In genomic region chr7:64696521-64697281, GRCm38 (mm10) we compare ENCODE assay signal across 13 mouse cellular contexts.
DNase-seq lines count a peak whose midpoint lies in the region; ATAC-seq lines count a peak whose summit lies in the region.
"Had no signal": no experiment of that assay in that cellular context is flagged by ENCODE, and none has a peak within 500 bp of the region (broad histone marks: within the 10 kb centered on the region; RNA-seq: fewer than 3 reads in every experiment).

No protein-coding gene starts in this region.

- peaks cover 8% of the 10 kb centered on the region for H3K4me1 ChIP-seq in limb, embryonic 13.5 days
- no peaks in the 10 kb centered on the region for H3K4me1 ChIP-seq in limb, embryonic 10.5 days
- H3K4me1 ChIP-seq in forebrain, embryonic 14.5 days (ENCODE audit: control insufficient read depth, insufficient read depth, low read length), result peaks cover 27% of the 10 kb centered on the region
- H3K4me1 ChIP-seq in neural tube, embryonic 15.5 days, result peaks cover 48% of the 10 kb centered on the region

- no peak overlapping the region for H3K4me2 ChIP-seq in limb, embryonic 13.5 days (replicated peaks)
- peak overlapping the region; percentile 2; the same call in 1 of the 2 replicates for H3K4me2 ChIP-seq in forebrain, embryonic 14.5 days (ENCODE audit: low read length)
- peak overlapping the region; percentile 22; the same call in 1 of the 2 replicates for H3K4me2 ChIP-seq in neural tube, embryonic 15.5 days

- no peak overlapping the region for H3K27ac ChIP-seq in limb, embryonic 13.5 days
- no peak overlapping the region for H3K27ac ChIP-seq in limb, embryonic 10.5 days
- H3K27ac ChIP-seq in forebrain, embryonic 14.5 days (ENCODE audit: low read depth, low read length), result peak overlapping the region; percentile 71
- H3K27ac ChIP-seq in neural tube, embryonic 15.5 days (replicated peaks), result peak overlapping the region; percentile 60

- ATAC-seq in limb, embryonic 13.5 days (ENCODE audit: low FRiP score, low read depth), result peak; percentile 67; the same call in 1 of the 2 replicates
- peak; percentile 93 for ATAC-seq in forebrain, embryonic 14.5 days
- peak; percentile 48; the same call in 1 of the 2 replicates for ATAC-seq in neural tube, embryonic 15.5 days (ENCODE audit: low FRiP score)
- ATAC-seq: Patski had no signal

- WGBS in limb, embryonic 13.5 days, result 53% methylated on average over 14 of the region's 14 CpGs
- WGBS in limb, embryonic 10.5 days, result 91% methylated on average over 14 of the region's 14 CpGs
- 12% methylated on average over 14 of the region's 14 CpGs for WGBS in forebrain, embryonic 14.5 days
- 29% methylated on average over 14 of the region's 14 CpGs for WGBS in neural tube, embryonic 15.5 days

- DNase-seq in limb, embryonic 10.5 days (ENCODE audit: low spot score), result no peak
- DNase-seq in forebrain, embryonic 14.5 days (ENCODE audit: low spot score), result peak; percentile 91
- DNase-seq in layer of hippocampus, postnatal 10 days (ENCODE audit: low spot score in 2 of 2), result peak; percentile 34 to 40
- DNase-seq in retina, embryonic 14.5 days (ENCODE audit: low spot score), result no peak
- no peak for DNase-seq in frontal cortex, postnatal 10 days (ENCODE audit: low spot score in 2 of 2)
- DNase-seq: adrenal gland, adult 2 months; kidney, adult 8-10 months; lung, postnatal 14 days; right cerebral cortex, adult 18-20 months had no signal

- H3K36me3 ChIP-seq in limb, embryonic 13.5 days, result no peaks in the 10 kb centered on the region
- no peaks in the 10 kb centered on the region for H3K36me3 ChIP-seq in limb, embryonic 10.5 days
- peaks cover 9% of the 10 kb centered on the region; the same call in 1 of the 2 replicates for H3K36me3 ChIP-seq in forebrain, embryonic 14.5 days (ENCODE audit: control insufficient read depth, insufficient read depth, low read length)
- H3K36me3 ChIP-seq in neural tube, embryonic 15.5 days, result no peaks in the 10 kb centered on the region; the same call in 1 of the 2 replicates

- no peaks in the 10 kb centered on the region for H3K27me3 ChIP-seq in limb, embryonic 13.5 days
- no peaks in the 10 kb centered on the region for H3K27me3 ChIP-seq in limb, embryonic 10.5 days (ENCODE audit: low read depth, poor library complexity, severe bottlenecking)
- H3K27me3 ChIP-seq in forebrain, embryonic 14.5 days (replicated peaks; ENCODE audit: control insufficient read depth, insufficient read depth, low read length), result no peaks in the 10 kb centered on the region
- H3K27me3 ChIP-seq in neural tube, embryonic 15.5 days (replicated peaks), result no peaks in the 10 kb centered on the region
- H3K27me3 ChIP-seq: Patski had no signal

- H3K4me3 ChIP-seq in limb, embryonic 13.5 days, result no peak overlapping the region
- H3K4me3 ChIP-seq in limb, embryonic 10.5 days, result no peak overlapping the region
- no peak overlapping the region for H3K4me3 ChIP-seq in forebrain, embryonic 14.5 days (ENCODE audit: low read depth, low read length)
- no peak overlapping the region for H3K4me3 ChIP-seq in neural tube, embryonic 15.5 days (replicated peaks)
- H3K4me3 ChIP-seq: myocyte had no signal

- no peak overlapping the region for H3K9ac ChIP-seq in limb, embryonic 13.5 days
- no peak overlapping the region for H3K9ac ChIP-seq in forebrain, embryonic 14.5 days (ENCODE audit: low read length)
- no peak overlapping the region for H3K9ac ChIP-seq in neural tube, embryonic 15.5 days (replicated peaks)

- H3K9me3 ChIP-seq in limb, embryonic 13.5 days, result no peaks in the 10 kb centered on the region
- H3K9me3 ChIP-seq in limb, embryonic 10.5 days (replicated peaks), result no peaks in the 10 kb centered on the region
- H3K9me3 ChIP-seq in forebrain, embryonic 14.5 days (replicated peaks; ENCODE audit: control insufficient read depth, low read length), result no peaks in the 10 kb centered on the region
- H3K9me3 ChIP-seq in neural tube, embryonic 15.5 days (replicated peaks), result no peaks in the 10 kb centered on the region

Comparison
In these comparisons a context has a peak if more than half of its experiments do, and no peak if none do; other contexts are left out.
1. H3K27ac ChIP-seq: peak in forebrain, embryonic 14.5 days (single experiment) and neural tube, embryonic 15.5 days (single experiment); none in limb, embryonic 13.5 days (single experiment) and limb, embryonic 10.5 days (single experiment).
2. DNase-seq: peak in forebrain, embryonic 14.5 days (single experiment) and layer of hippocampus, postnatal 10 days (2 of 2); none in limb, embryonic 10.5 days (single experiment), retina, embryonic 14.5 days (single experiment) and frontal cortex, postnatal 10 days (0 of 2).
3. Peak in every context shown above with its lines, with median percentiles within 50 percentile points of each other: ATAC-seq.